Mouse (Mus musculus): ENCODE measurements around the gene Adamts4. TPM values are rescaled to one million over a fixed set of nuclear protein-coding genes. Genes with fewer than 3 reads are reported as not detected.
"Not testable (repeated sequence)": the region's sequence is repeated elsewhere in the genome, so short reads cannot be mapped to it uniquely, and the experiment has no call there.

The Adamts4 gene
- polyA plus RNA-seq, 1 experiment from 2014 or later, result 5.5 TPM

DNA sequence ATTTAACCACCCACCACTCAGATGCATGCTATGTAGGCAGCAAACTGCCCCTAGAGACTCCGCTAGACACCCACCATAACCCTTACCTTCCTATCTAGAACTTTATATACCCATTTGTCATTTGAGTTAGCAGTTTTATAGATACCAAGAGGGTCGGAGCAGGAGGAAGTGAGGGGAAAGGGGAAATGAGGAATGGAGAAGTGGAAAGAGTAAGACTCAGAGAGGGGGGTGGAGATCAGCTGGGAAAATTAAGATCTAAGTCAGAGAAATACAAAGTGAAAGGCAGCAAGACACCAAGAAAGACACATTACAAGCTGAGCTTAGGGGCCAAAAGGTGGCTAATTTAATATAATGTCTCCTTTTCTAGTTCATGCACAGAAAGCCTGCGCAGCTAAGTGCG lies 15.7 kb upstream of the Adamts4 start:
- no peaks in the 10 kb centered on the region for H3K9me3 ChIP-seq (ENCODE audit: control insufficient read depth, low read length)
- peaks cover 9% of the 10 kb centered on the region; the same call in 1 of the 2 replicates for H3K4me1 ChIP-seq (ENCODE audit: control insufficient read depth, insufficient read depth, low read length)
- peaks cover 32% of the 10 kb centered on the region for H3K36me3 ChIP-seq (ENCODE audit: control insufficient read depth, insufficient read depth, low read length)
- no peak for ATAC-seq (ENCODE audit: insufficient number of reproducible peaks, low FRiP score, low TSS enrichment, low read depth)
- WGBS, result 88% methylated on average over 4 of the region's 4 CpGs
- no peak overlapping the region for H3K4me2 ChIP-seq (ENCODE audit: low read depth, severe bottlenecking)
- H3K9ac ChIP-seq (ENCODE audit: low read length), result no peak overlapping the region
- DNase-seq (ENCODE audit: low spot score), result no peak
- no peak overlapping the region for H3K27ac ChIP-seq (replicated peaks; ENCODE audit: low read depth, low read length)
- no peak overlapping the region for H3K4me3 ChIP-seq (ENCODE audit: low read depth, low read length)
- no peaks in the 10 kb centered on the region for H3K27me3 ChIP-seq (ENCODE audit: control insufficient read depth, insufficient read depth, low read length)

DNA sequence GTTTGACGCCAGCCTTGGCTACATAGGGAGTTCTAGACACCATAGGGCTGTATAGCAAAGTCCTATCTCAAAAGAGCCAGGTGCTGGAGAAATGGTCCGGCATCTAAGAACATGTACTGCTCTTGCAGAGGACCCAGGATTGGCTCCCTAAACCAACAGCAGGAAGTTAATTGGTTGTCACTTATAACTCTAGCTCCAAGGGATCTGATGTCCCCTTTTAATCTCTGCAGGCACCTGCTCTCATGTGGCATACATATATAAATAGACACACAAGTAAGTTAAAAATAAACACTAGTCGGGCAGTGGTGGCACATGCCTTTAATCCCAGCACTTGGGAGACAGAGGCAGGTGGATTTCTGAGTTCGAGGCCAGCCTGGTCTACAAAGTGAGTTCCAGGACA lies 14.4 kb upstream of the Adamts4 start:
- no peak overlapping the region for H3K9ac ChIP-seq (ENCODE audit: low read length)
- H3K4me1 ChIP-seq (ENCODE audit: control insufficient read depth, insufficient read depth, low read length), result peaks cover 3% of the 10 kb centered on the region; the same call in 1 of the 2 replicates
- DNase-seq (ENCODE audit: low spot score) (no peak), ATAC-seq (ENCODE audit: insufficient number of reproducible peaks, low FRiP score, low TSS enrichment, low read depth) (no peak)
- no peaks in the 10 kb centered on the region for H3K27me3 ChIP-seq (ENCODE audit: control insufficient read depth, insufficient read depth, low read length)
- H3K27ac ChIP-seq (replicated peaks; ENCODE audit: low read depth, low read length), result no peak overlapping the region
- H3K36me3 ChIP-seq (ENCODE audit: control insufficient read depth, insufficient read depth, low read length), result peaks cover 32% of the 10 kb centered on the region
- no peak overlapping the region for H3K4me3 ChIP-seq (ENCODE audit: low read depth, low read length)
- 95% methylated on average over 4 of the region's 4 CpGs for WGBS
- no peaks in the 10 kb centered on the region for H3K9me3 ChIP-seq (ENCODE audit: control insufficient read depth, low read length)
- H3K4me2 ChIP-seq (ENCODE audit: low read depth, severe bottlenecking), result no peak overlapping the region

DNA sequence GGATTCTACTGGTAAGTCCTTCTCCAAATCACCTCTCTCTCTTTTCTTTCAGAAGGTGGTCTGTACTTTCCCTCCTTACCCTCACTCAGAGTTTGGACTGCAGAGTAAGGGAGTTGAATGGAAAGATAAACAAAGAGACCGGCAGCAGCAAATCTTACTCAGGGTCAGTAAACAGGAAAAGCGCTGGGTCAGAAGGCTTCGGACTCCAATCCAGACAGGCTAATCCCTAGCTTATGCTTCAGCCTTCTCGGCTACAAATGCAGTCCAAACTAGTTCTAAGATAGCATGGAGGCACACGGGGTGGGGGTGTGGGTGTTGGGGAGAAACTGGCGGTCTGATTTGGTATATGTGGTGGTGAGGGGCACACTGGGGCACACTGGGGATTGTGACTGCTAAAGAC lies 12.8 kb upstream of the Adamts4 start:
- no peak for DNase-seq (ENCODE audit: low spot score)
- no peaks in the 10 kb centered on the region for H3K4me1 ChIP-seq (ENCODE audit: control insufficient read depth, insufficient read depth, low read length)
- H3K9ac ChIP-seq (ENCODE audit: low read length), result no peak overlapping the region
- no peaks in the 10 kb centered on the region for H3K9me3 ChIP-seq (ENCODE audit: control insufficient read depth, low read length)
- no peak overlapping the region for H3K4me3 ChIP-seq (ENCODE audit: low read depth, low read length)
- H3K27ac ChIP-seq (replicated peaks; ENCODE audit: low read depth, low read length), result no peak overlapping the region
- H3K4me2 ChIP-seq (ENCODE audit: low read depth, severe bottlenecking), result no peak overlapping the region
- no peaks in the 10 kb centered on the region for H3K27me3 ChIP-seq (ENCODE audit: control insufficient read depth, insufficient read depth, low read length)
- ATAC-seq (ENCODE audit: insufficient number of reproducible peaks, low FRiP score, low TSS enrichment, low read depth), result no peak
- H3K36me3 ChIP-seq (ENCODE audit: control insufficient read depth, insufficient read depth, low read length), result peaks cover 37% of the 10 kb centered on the region
- WGBS, result 93% methylated on average over 6 of the region's 6 CpGs

DNA sequence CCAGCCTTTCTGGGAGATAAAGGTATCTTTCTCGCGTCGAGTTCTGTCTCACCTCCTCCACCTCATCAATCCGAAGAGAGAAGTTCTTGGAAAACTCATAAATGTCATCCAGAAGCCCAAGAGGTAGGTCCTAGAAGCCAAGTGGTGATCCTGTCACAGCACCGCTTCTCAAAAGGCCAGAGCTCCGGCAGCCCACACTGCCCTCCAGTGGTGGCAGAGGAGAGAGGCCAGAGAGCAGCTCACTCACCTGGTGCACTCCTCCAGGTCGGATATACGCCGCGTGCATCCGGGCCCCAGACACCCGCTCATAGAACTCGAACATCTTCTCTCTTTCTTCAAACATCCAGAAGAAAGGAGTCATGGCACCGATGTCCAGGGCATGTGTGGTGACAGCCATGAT lies 11.8 kb upstream of the Adamts4 start:
- ATAC-seq (ENCODE audit: insufficient number of reproducible peaks, low FRiP score, low TSS enrichment, low read depth) (no peak), DNase-seq (ENCODE audit: low spot score) (peak; percentile 76)
- H3K4me2 ChIP-seq (ENCODE audit: low read depth, severe bottlenecking), result no peak overlapping the region
- no peak overlapping the region for H3K9ac ChIP-seq (ENCODE audit: low read length)
- peaks cover 39% of the 10 kb centered on the region for H3K36me3 ChIP-seq (ENCODE audit: control insufficient read depth, insufficient read depth, low read length)
- H3K27me3 ChIP-seq (ENCODE audit: control insufficient read depth, insufficient read depth, low read length), result no peaks in the 10 kb centered on the region
- 77% methylated on average over 14 of the region's 14 CpGs for WGBS
- no peaks in the 10 kb centered on the region for H3K9me3 ChIP-seq (ENCODE audit: control insufficient read depth, low read length)
- no peaks in the 10 kb centered on the region for H3K4me1 ChIP-seq (ENCODE audit: control insufficient read depth, insufficient read depth, low read length)
- H3K27ac ChIP-seq (replicated peaks; ENCODE audit: low read depth, low read length), result no peak overlapping the region
- no peak overlapping the region for H3K4me3 ChIP-seq (ENCODE audit: low read depth, low read length)

DNA sequence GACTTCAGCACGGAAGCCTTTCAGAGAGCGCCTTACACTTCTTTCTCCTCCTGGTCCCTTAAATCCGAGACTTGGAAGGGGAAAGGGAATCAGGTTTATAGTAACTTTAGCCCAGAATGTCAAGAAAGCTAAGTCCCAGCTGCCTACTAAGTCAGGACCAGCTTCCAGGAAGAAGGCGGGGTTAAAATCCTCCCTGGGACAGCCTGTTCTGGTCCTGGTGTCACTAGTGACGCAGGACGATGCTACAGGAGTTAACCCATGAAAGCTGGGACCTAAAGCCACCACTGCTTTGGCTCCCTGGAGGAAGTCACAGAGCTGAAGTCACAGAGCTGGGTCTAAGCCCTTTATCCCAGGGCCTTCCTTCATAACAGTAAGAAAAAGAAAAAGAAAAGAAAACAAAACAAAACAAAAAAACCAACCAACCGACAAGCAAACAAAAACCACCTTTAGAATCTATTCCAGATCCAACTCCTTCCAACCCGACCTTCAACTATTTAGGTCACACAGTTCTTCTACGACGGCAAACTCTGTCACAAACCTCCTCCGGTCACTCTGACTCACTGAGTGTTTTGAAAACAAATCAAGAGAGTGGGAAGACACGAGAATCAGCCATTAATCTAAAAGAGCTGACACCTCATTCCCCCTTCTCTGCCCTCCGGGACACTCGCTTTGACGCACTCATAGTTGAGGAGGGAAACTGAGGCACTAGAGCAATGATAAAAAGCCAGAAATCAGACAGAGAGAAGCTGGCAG lies 10.1 kb upstream of the Adamts4 start:
- no peak for DNase-seq (ENCODE audit: low spot score)
- Histone ChIP-seq H3K4me2 (ENCODE audit: low read depth, severe bottlenecking) (no peak overlapping the region), H3K36me3 (ENCODE audit: control insufficient read depth, insufficient read depth, low read length) (peaks cover 36% of the 10 kb centered on the region), H3K9ac (ENCODE audit: low read length) (no peak overlapping the region), H3K27me3 (ENCODE audit: control insufficient read depth, insufficient read depth, low read length) (no peaks in the 10 kb centered on the region), H3K9me3 (ENCODE audit: control insufficient read depth, low read length) (no peaks in the 10 kb centered on the region), H3K4me1 (ENCODE audit: control insufficient read depth, insufficient read depth, low read length) (no peaks in the 10 kb centered on the region), H3K27ac (replicated peaks; ENCODE audit: low read depth, low read length) (no peak overlapping the region), H3K4me3 (ENCODE audit: low read depth, low read length) (no peak overlapping the region)
- WGBS, result 81% methylated on average over 15 of the region's 15 CpGs
- no peak for ATAC-seq (ENCODE audit: insufficient number of reproducible peaks, low FRiP score, low TSS enrichment, low read depth)

DNA sequence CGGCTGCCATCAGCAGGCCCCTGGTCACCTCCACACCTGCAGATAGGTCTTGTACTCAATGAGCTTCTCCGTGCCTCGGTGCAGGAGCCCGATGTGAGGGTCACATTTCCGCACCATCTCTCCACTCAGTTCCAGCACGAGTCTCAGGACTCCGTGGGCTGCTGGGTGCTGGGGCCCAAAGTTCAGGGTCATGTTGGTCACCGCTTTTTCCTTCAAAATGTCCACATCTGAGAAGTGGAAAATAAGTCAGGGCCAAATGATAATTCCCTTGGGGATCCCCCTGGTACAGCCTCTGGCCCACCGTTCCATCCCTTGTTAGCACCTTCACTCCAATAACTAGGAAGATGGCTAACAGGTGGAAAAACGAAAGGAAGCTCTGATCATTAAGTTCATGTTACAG lies 9.3 kb upstream of the Adamts4 start:
- no peak for ATAC-seq (ENCODE audit: insufficient number of reproducible peaks, low FRiP score, low TSS enrichment, low read depth)
- H3K9me3 ChIP-seq (ENCODE audit: control insufficient read depth, low read length), result no peaks in the 10 kb centered on the region
- no peak for DNase-seq (ENCODE audit: low spot score)
- H3K27ac ChIP-seq (replicated peaks; ENCODE audit: low read depth, low read length), result no peak overlapping the region
- H3K27me3 ChIP-seq (ENCODE audit: control insufficient read depth, insufficient read depth, low read length), result no peaks in the 10 kb centered on the region
- no peak overlapping the region for H3K4me2 ChIP-seq (ENCODE audit: low read depth, severe bottlenecking)
- no peak overlapping the region for H3K9ac ChIP-seq (ENCODE audit: low read length)
- H3K4me1 ChIP-seq (ENCODE audit: control insufficient read depth, insufficient read depth, low read length), result peaks cover 3% of the 10 kb centered on the region; the same call in 1 of the 2 replicates
- H3K36me3 ChIP-seq (ENCODE audit: control insufficient read depth, insufficient read depth, low read length), result peaks cover 32% of the 10 kb centered on the region
- 93% methylated on average over 10 of the region's 10 CpGs for WGBS
- H3K4me3 ChIP-seq (ENCODE audit: low read depth, low read length), result no peak overlapping the region

DNA sequence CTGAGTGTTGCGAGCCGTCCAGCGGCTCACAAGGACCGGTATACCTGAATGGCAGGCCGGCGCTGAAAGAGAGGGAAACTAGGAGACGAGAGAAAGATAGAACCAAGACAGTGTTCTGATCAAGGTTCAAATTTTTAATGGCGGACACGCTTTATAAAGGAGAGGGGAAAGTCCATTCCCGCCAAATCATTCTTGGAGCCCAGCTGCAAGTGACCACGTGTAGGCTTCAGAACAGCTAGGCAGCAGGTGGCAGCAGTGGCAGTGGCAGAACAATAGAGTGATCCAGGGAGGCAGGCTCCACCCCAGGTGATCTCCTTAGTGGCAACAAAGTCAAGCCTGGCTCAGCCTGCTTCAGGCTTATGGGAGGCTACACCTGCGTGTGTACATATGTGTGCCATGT lies 8.3 kb upstream of the Adamts4 start:
- not testable (repeated sequence) for H3K4me2 ChIP-seq (ENCODE audit: low read depth, severe bottlenecking); H3K27me3 ChIP-seq (ENCODE audit: control insufficient read depth, insufficient read depth, low read length); H3K4me1 ChIP-seq (ENCODE audit: control insufficient read depth, insufficient read depth, low read length); H3K4me3 ChIP-seq (ENCODE audit: low read depth, low read length); ATAC-seq (ENCODE audit: insufficient number of reproducible peaks, low FRiP score, low TSS enrichment, low read depth); DNase-seq (ENCODE audit: low spot score); H3K27ac ChIP-seq (replicated peaks; ENCODE audit: low read depth, low read length); H3K9ac ChIP-seq (ENCODE audit: low read length); H3K9me3 ChIP-seq (ENCODE audit: control insufficient read depth, low read length)
- H3K36me3 ChIP-seq (ENCODE audit: control insufficient read depth, insufficient read depth, low read length), result peaks cover 28% of the 10 kb centered on the region
- 86% methylated on average over 12 of the region's 12 CpGs for WGBS

DNA sequence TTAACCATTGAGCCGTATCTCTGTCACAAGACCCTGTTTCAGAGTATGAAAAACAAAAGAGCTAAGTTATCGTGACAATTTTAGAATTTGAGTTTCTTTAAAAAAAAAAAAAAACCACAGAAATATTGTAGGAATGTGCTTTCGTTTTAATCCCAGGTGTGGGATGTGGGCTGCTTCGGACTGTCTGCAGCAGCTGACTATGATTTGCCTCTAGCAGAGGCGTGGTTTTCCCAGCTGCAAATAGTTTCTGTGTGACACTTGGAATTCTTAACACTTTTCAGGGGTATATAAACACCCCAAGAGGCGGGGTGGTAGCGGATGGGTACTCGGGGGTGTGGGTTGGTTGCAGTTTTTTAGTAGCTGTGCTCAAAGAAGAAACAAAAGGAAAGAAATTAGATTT lies 4.9 kb upstream of the Adamts4 start:
- no peak overlapping the region for H3K27ac ChIP-seq (replicated peaks; ENCODE audit: low read depth, low read length)
- no peak overlapping the region for H3K4me3 ChIP-seq (ENCODE audit: low read depth, low read length)
- no peak overlapping the region for H3K9ac ChIP-seq (ENCODE audit: low read length)
- peaks cover 15% of the 10 kb centered on the region for H3K4me1 ChIP-seq (ENCODE audit: control insufficient read depth, insufficient read depth, low read length)
- ATAC-seq (ENCODE audit: insufficient number of reproducible peaks, low FRiP score, low TSS enrichment, low read depth) (no peak), DNase-seq (ENCODE audit: low spot score) (no peak)
- no peaks in the 10 kb centered on the region for H3K27me3 ChIP-seq (ENCODE audit: control insufficient read depth, insufficient read depth, low read length)
- 88% methylated on average over 8 of the region's 8 CpGs for WGBS
- no peaks in the 10 kb centered on the region for H3K9me3 ChIP-seq (ENCODE audit: control insufficient read depth, low read length)
- peaks cover 11% of the 10 kb centered on the region for H3K36me3 ChIP-seq (ENCODE audit: control insufficient read depth, insufficient read depth, low read length)
- H3K4me2 ChIP-seq (ENCODE audit: low read depth, severe bottlenecking), result no peak overlapping the region; the same call in 1 of the 2 replicates
